Mouse (Mus musculus): Measurements from ENCODE around the gene Trip12. TPM values are rescaled to one million over a fixed set of nuclear protein-coding genes. Genes with fewer than 3 reads are reported as not detected.

Trip12 gene
- polyA plus RNA-seq, 1 experiment from 2014 or later = 53.6 TPM

GRCm38 (mm10) chr1:84855756-84856155, 15.4 kb upstream of the Trip12 start:
- ATAC-seq = no peak
- Histone ChIP-seq H3K9ac (no peak overlapping the region), H3K27ac (no peak overlapping the region), H3K27me3 (replicated peaks) (no peaks in the 10 kb centered on the region), H3K9me3 (replicated peaks) (no peaks in the 10 kb centered on the region), H3K36me3 (no peaks in the 10 kb centered on the region), H3K4me1 (peaks cover 53% of the 10 kb centered on the region), H3K4me3 (no peak overlapping the region), H3K4me2 (no peak overlapping the region)
- WGBS (ENCODE audit: insufficient replicate concordance) = 70% methylated on average over 2 of the region's 2 CpGs

- Histone ChIP-seq H3K4me2 (no peak overlapping the region), H3K4me1 (peaks cover 54% of the 10 kb centered on the region), H3K36me3 (no peaks in the 10 kb centered on the region), H3K27me3 (replicated peaks) (no peaks in the 10 kb centered on the region), H3K9ac (no peak overlapping the region), H3K27ac (no peak overlapping the region), H3K4me3 (no peak overlapping the region), H3K9me3 (replicated peaks) (no peaks in the 10 kb centered on the region)
- ATAC-seq = no peak
- 74% methylated on average over 2 of the region's 2 CpGs for WGBS (ENCODE audit: insufficient replicate concordance)
Measured at GRCm38 (mm10) chr1:84854966-84855365, 14.7 kb upstream of the Trip12 start.

- ATAC-seq = no peak
- 50% methylated on average over 1 of the region's 1 CpGs for WGBS (ENCODE audit: insufficient replicate concordance)
Measured at GRCm38 (mm10) chr1:84853721-84854120, 13.4 kb upstream of the Trip12 start.

GRCm38 (mm10) chr1:84851512-84852235, 11.4 kb upstream of the Trip12 start:
- ATAC-seq = peak; percentile 78
- no peaks in the 10 kb centered on the region for H3K27me3 ChIP-seq (replicated peaks)
- H3K4me1 ChIP-seq = peaks cover 57% of the 10 kb centered on the region
- no peaks in the 10 kb centered on the region for H3K9me3 ChIP-seq (replicated peaks)
- H3K36me3 ChIP-seq = no peaks in the 10 kb centered on the region
- no peak overlapping the region for H3K9ac ChIP-seq
- peak overlapping the region; percentile 77 for H3K27ac ChIP-seq
- peak overlapping the region; percentile 42 for H3K4me2 ChIP-seq
- WGBS (ENCODE audit: insufficient replicate concordance) = 34% methylated on average over 9 of the region's 9 CpGs
- no peak overlapping the region for H3K4me3 ChIP-seq

More at GRCm38 (mm10) chr1:84853721-84854120, 13.4 kb upstream of the Trip12 start:
- Histone ChIP-seq H3K4me1 (peaks cover 54% of the 10 kb centered on the region), H3K9me3 (replicated peaks) (no peaks in the 10 kb centered on the region), H3K36me3 (no peaks in the 10 kb centered on the region), H3K4me3 (no peak overlapping the region), H3K27ac (no peak overlapping the region), H3K27me3 (replicated peaks) (no peaks in the 10 kb centered on the region), H3K9ac (no peak overlapping the region), H3K4me2 (no peak overlapping the region)

GRCm38 (mm10) chr1:84850471-84850870, 10.2 kb upstream of the Trip12 start:
- no peaks in the 10 kb centered on the region for H3K36me3 ChIP-seq
- peaks cover 57% of the 10 kb centered on the region for H3K4me1 ChIP-seq
- no peak for ATAC-seq
- H3K9ac ChIP-seq = no peak overlapping the region
- no peak overlapping the region for H3K4me2 ChIP-seq
- 81% methylated on average over 7 of the region's 7 CpGs for WGBS (ENCODE audit: insufficient replicate concordance)
- H3K27ac ChIP-seq = 0 out of 2 replicates have a peak overlapping the region, but pooled peaks have one; percentile 77
- H3K9me3 ChIP-seq (replicated peaks) = no peaks in the 10 kb centered on the region
- no peaks in the 10 kb centered on the region for H3K27me3 ChIP-seq (replicated peaks)
- H3K4me3 ChIP-seq = no peak overlapping the region

- Histone ChIP-seq H3K4me3 (no peak overlapping the region), H3K27ac (no peak overlapping the region), H3K4me1 (peaks cover 55% of the 10 kb centered on the region), H3K4me2 (no peak overlapping the region), H3K9ac (no peak overlapping the region), H3K27me3 (replicated peaks) (no peaks in the 10 kb centered on the region), H3K36me3 (no peaks in the 10 kb centered on the region), H3K9me3 (replicated peaks) (no peaks in the 10 kb centered on the region)
- no peak for ATAC-seq
- 78% methylated on average over 7 of the region's 7 CpGs for WGBS (ENCODE audit: insufficient replicate concordance)
Measured at GRCm38 (mm10) chr1:84849804-84850203, 9.5 kb upstream of the Trip12 start.

GRCm38 (mm10) chr1:84848801-84849455, 8.6 kb upstream of the Trip12 start:
- ATAC-seq = no peak
- no peak overlapping the region for H3K27ac ChIP-seq
- H3K9me3 ChIP-seq (replicated peaks) = no peaks in the 10 kb centered on the region
- WGBS (ENCODE audit: insufficient replicate concordance) = 80% methylated on average over 6 of the region's 6 CpGs
- no peaks in the 10 kb centered on the region for H3K36me3 ChIP-seq
- H3K4me3 ChIP-seq = no peak overlapping the region
- H3K27me3 ChIP-seq (replicated peaks) = no peaks in the 10 kb centered on the region
- peaks cover 46% of the 10 kb centered on the region for H3K4me1 ChIP-seq
- no peak overlapping the region for H3K9ac ChIP-seq
- no peak overlapping the region for H3K4me2 ChIP-seq

- peaks cover 41% of the 10 kb centered on the region for H3K4me1 ChIP-seq
- H3K27ac ChIP-seq = no peak overlapping the region
- 84% methylated on average over 3 of the region's 3 CpGs for WGBS (ENCODE audit: insufficient replicate concordance)
- H3K27me3 ChIP-seq (replicated peaks) = no peaks in the 10 kb centered on the region
- H3K4me3 ChIP-seq = no peak overlapping the region
- H3K4me2 ChIP-seq = no peak overlapping the region
- no peaks in the 10 kb centered on the region for H3K9me3 ChIP-seq (replicated peaks)
- no peak for ATAC-seq
- no peak overlapping the region for H3K9ac ChIP-seq
- H3K36me3 ChIP-seq = no peaks in the 10 kb centered on the region
Measured at GRCm38 (mm10) chr1:84848335-84848734, 8.0 kb upstream of the Trip12 start.

GRCm38 (mm10) chr1:84847698-84848097, 7.4 kb upstream of the Trip12 start:
- Histone ChIP-seq H3K9ac (no peak overlapping the region), H3K36me3 (no peaks in the 10 kb centered on the region), H3K4me1 (peaks cover 34% of the 10 kb centered on the region), H3K27ac (no peak overlapping the region), H3K9me3 (replicated peaks) (no peaks in the 10 kb centered on the region), H3K4me2 (no peak overlapping the region), H3K27me3 (replicated peaks) (no peaks in the 10 kb centered on the region), H3K4me3 (no peak overlapping the region)
- ATAC-seq = no peak
- 84% methylated on average over 7 of the region's 7 CpGs for WGBS (ENCODE audit: insufficient replicate concordance)

GRCm38 (mm10) chr1:84843366-84843765, 3.0 kb upstream of the Trip12 start:
- no peak for ATAC-seq
- H3K4me1 ChIP-seq = peaks cover 12% of the 10 kb centered on the region
- no peaks in the 10 kb centered on the region for H3K36me3 ChIP-seq
- H3K4me2 ChIP-seq = no peak overlapping the region
- 75% methylated on average over 2 of the region's 2 CpGs for WGBS (ENCODE audit: insufficient replicate concordance)
- H3K9me3 ChIP-seq (replicated peaks) = no peaks in the 10 kb centered on the region
- H3K27ac ChIP-seq = no peak overlapping the region
- no peak overlapping the region for H3K9ac ChIP-seq
- no peak overlapping the region for H3K4me3 ChIP-seq
- no peaks in the 10 kb centered on the region for H3K27me3 ChIP-seq (replicated peaks)

- no peak overlapping the region for H3K9ac ChIP-seq
- no peaks in the 10 kb centered on the region for H3K27me3 ChIP-seq (replicated peaks)
- no peak for ATAC-seq
- WGBS (ENCODE audit: insufficient replicate concordance) = 55% methylated on average over 3 of the region's 3 CpGs
- H3K36me3 ChIP-seq = no peaks in the 10 kb centered on the region
- no peak overlapping the region for H3K27ac ChIP-seq
- peaks cover 33% of the 10 kb centered on the region for H3K4me1 ChIP-seq
- no peaks in the 10 kb centered on the region for H3K9me3 ChIP-seq (replicated peaks)
- peak overlapping the region; percentile 87 for H3K4me2 ChIP-seq
- peak overlapping the region; percentile 99; the same call in 1 of the 2 replicates for H3K4me3 ChIP-seq
Measured at GRCm38 (mm10) chr1:84841061-84841460, 745 bp upstream of the Trip12 start.

GRCm38 (mm10) chr1:84839309-84840017, 853 bp downstream of the Trip12 start, which contains the start of gene Fbxo36:
Gene Fbxo36, plus strand, starts transcription at chr1:84839841.
- under 1% methylated on average over 48 of the region's 54 CpGs for WGBS (ENCODE audit: insufficient replicate concordance)
- Histone ChIP-seq H3K4me3 (peak within 1 kb of the TSS; percentile 99), H3K9me3 (replicated peaks) (no peaks in the 10 kb centered on the region), H3K4me2 (peak within 1 kb of the TSS; percentile 87), H3K36me3 (no peaks in the 10 kb centered on the region; the same call in 1 of the 2 replicates), H3K27me3 (replicated peaks) (no peaks in the 10 kb centered on the region), H3K9ac (peak within 1 kb of the TSS; percentile 99), H3K27ac (peak within 1 kb of the TSS; percentile 94), H3K4me1 (peaks cover 37% of the 10 kb centered on the region)
- ATAC-seq = peak; percentile 82
